Mouse (Mus musculus) olfactory bulb, adult 2 months (tissue): ENCODE measurements at regions not wholly inside any gene's neighbourhood (a gene's known extent, or its start where the extent isn't known, plus 50 kb on each side); places are given as distances from the start of the nearest gene placed in this dataset.

Source experiments
- CTCF ChIP-seq: fragments of 200-500 bp; IDR thresholded peaks from 2 replicates; pipeline ENCODE4 v1.5.1; 2012; ENCODE audit warnings: low read depth, mild to moderate bottlenecking, low read length, moderate library complexity; ENCODE audit not compliant: insufficient read depth
- POLR2A ChIP-seq: fragments of 200-500 bp; IDR thresholded peaks from 2 replicates; pipeline ENCODE4 v1.6.1; 2012; ENCODE audit warnings: mild to moderate bottlenecking, low read depth, low read length, moderate library complexity; ENCODE audit not compliant: insufficient read depth

GRCm38 (mm10) chr5:142350574-142350973, 50.7 kb upstream of the Foxk1 start:
- no peak for TF ChIP-seq POLR2A
- no peak for TF ChIP-seq CTCF
